Mouse (Mus musculus): Measurements from ENCODE around the gene Erc2. TPM values are rescaled to one million over a fixed set of nuclear protein-coding genes. Genes with fewer than 3 reads are reported as not detected.

The Erc2 gene
- total and polyA plus RNA-seq, 3 experiments, result not detected

GRCm38 (mm10) chr14:28113121-28113520 is 490.9 kb downstream of the Erc2 start:
- dilution Hi-C loops (cut with MboI; ENCODE audit: extremely low pct_ligation_motif_present, extremely low pct_unique_long_range_greater_than_20kb, low sequenced_read_pairs), result no loop called here
- Histone ChIP-seq H3K9me3 (replicated peaks; ENCODE audit: low read length) (peaks cover 2% of the 10 kb centered on the region), H3K4me2 (ENCODE audit: insufficient read depth, low read depth, poor library complexity, severe bottlenecking) (no peak overlapping the region), H3K9ac (ENCODE audit: insufficient read depth, low read depth) (no peak overlapping the region), H3K79me2 (replicated peaks; ENCODE audit: control insufficient read depth, extremely low read depth, insufficient read depth, poor library complexity, severe bottlenecking) (no peaks in the 10 kb centered on the region), H3K4me1 (ENCODE audit: control insufficient read depth in 1 of 2, insufficient read depth in 2 of 2) (no peaks in the 10 kb centered on the region), H3K4me3 (replicated peaks in 1 of 3; ENCODE audit: low read depth in 2 of 3, low read length in 2 of 3, poor library complexity in 1 of 3) (no peak overlapping the region), H3K27me3 (replicated peaks) (no peaks in the 10 kb centered on the region), H3K36me3 (replicated peaks in 1 of 2; ENCODE audit: control insufficient read depth in 1 of 2, insufficient read depth in 1 of 2, low read length in 1 of 2) (no peaks in the 10 kb centered on the region), H3K27ac (ENCODE audit: insufficient read depth, low read depth) (no peak overlapping the region)
- in situ Hi-C loops (cut with MboI; ENCODE audit: low pct_ligation_motif_present, low pct_unique_long_range_greater_than_20kb, low sequenced_read_pairs), result no loop called here
- DNase-seq (ENCODE audit: extremely low read depth), result no peak
- TF ChIP-seq TCF12 (IDR thresholded peaks at IDR 0.05; ENCODE audit: low read depth, low read length) (no peak), E2F4 (IDR thresholded peaks at IDR 0.05; ENCODE audit: insufficient replicate concordance, low read depth, low read length) (no peak), RAD21 (IDR thresholded peaks at IDR 0.05; ENCODE audit: low read depth, low read length) (no peak), ELF1 (IDR thresholded peaks at IDR 0.05; ENCODE audit: low read depth, low read length) (no peak), UBTF (IDR thresholded peaks at IDR 0.05; ENCODE audit: low read depth, low read length) (no peak), USF2 (conservative IDR thresholded peaks at IDR 0.05; ENCODE audit: low read depth, low read length) (no peak), CHD2 (IDR thresholded peaks at IDR 0.05; ENCODE audit: low read length) (no peak), NRF1 (IDR thresholded peaks at IDR 0.05; ENCODE audit: low read depth, low read length) (no peak), MAFK (IDR thresholded peaks at IDR 0.05; ENCODE audit: insufficient replicate concordance, low read length) (no peak), PAX5 (IDR thresholded peaks at IDR 0.05; ENCODE audit: low read length) (no peak), ETS1 (conservative IDR thresholded peaks at IDR 0.05; ENCODE audit: low read depth, low read length) (no peak), HCFC1 (IDR thresholded peaks at IDR 0.05; ENCODE audit: low read depth, low read length) (no peak), KAT2A (IDR thresholded peaks at IDR 0.05; ENCODE audit: insufficient replicate concordance, low read length) (no peak), CHD1 (IDR thresholded peaks at IDR 0.05; ENCODE audit: low read depth, low read length) (no peak)

- Histone ChIP-seq H3K9ac (ENCODE audit: insufficient read depth, low read depth) (no peak overlapping the region), H3K36me3 (replicated peaks in 1 of 2; ENCODE audit: control insufficient read depth in 1 of 2, insufficient read depth in 1 of 2, low read length in 1 of 2) (no peaks in the 10 kb centered on the region), H3K9me3 (replicated peaks; ENCODE audit: low read length) (peaks cover 41% of the 10 kb centered on the region), H3K4me1 (ENCODE audit: control insufficient read depth in 1 of 2, insufficient read depth in 2 of 2) (no peaks in the 10 kb centered on the region), H3K27me3 (replicated peaks) (no peaks in the 10 kb centered on the region), H3K4me2 (ENCODE audit: insufficient read depth, low read depth, poor library complexity, severe bottlenecking) (no peak overlapping the region), H3K4me3 (replicated peaks in 1 of 3; ENCODE audit: low read depth in 2 of 3, low read length in 2 of 3, poor library complexity in 1 of 3) (no peak overlapping the region), H3K79me2 (replicated peaks; ENCODE audit: control insufficient read depth, extremely low read depth, insufficient read depth, poor library complexity, severe bottlenecking) (no peaks in the 10 kb centered on the region), H3K27ac (ENCODE audit: insufficient read depth, low read depth) (no peak overlapping the region)
- no peak for DNase-seq (ENCODE audit: extremely low read depth)
- in situ Hi-C loops (cut with MboI; ENCODE audit: low pct_ligation_motif_present, low pct_unique_long_range_greater_than_20kb, low sequenced_read_pairs), result no loop called here
- no peak for TF ChIP-seq RCOR1 (conservative IDR thresholded peaks at IDR 0.05; ENCODE audit: low read depth, low read length)
- no peak for TF ChIP-seq SMC3 (IDR thresholded peaks at IDR 0.05; ENCODE audit: low read depth, low read length)
- TF ChIP-seq CHD1 (IDR thresholded peaks at IDR 0.05; ENCODE audit: low read depth, low read length), result no peak
- dilution Hi-C loops (cut with MboI; ENCODE audit: extremely low pct_ligation_motif_present, extremely low pct_unique_long_range_greater_than_20kb, low sequenced_read_pairs), result no loop called here
Measured at GRCm38 (mm10) chr14:28120851-28121250, 498.6 kb downstream of the Erc2 start.

Data from CH12.LX (cell line).